Mouse (Mus musculus): ENCODE results near the gene Sh3d19. TPM values are rescaled to one million over a fixed set of nuclear protein-coding genes. Genes with fewer than 3 reads are reported as not detected.
"Not testable (repeated sequence)": the region's sequence is repeated elsewhere in the genome, so short reads cannot be mapped to it uniquely, and the experiment has no call there.

Gene Sh3d19
- polyA plus RNA-seq, 1 experiment from 2014 or later = 18.1 TPM

- Histone ChIP-seq H3K4me1 (replicated peaks; ENCODE audit: control insufficient read depth, insufficient read depth, low read length) (peaks cover 19% of the 10 kb centered on the region), H3K27me3 (ENCODE audit: control insufficient read depth, insufficient read depth, low read length) (no peaks in the 10 kb centered on the region), H3K27ac (peak overlapping the region; percentile 73), H3K9ac (no peak overlapping the region), H3K9me3 (ENCODE audit: control insufficient read depth, low read length) (no peaks in the 10 kb centered on the region), H3K36me3 (replicated peaks; ENCODE audit: control insufficient read depth, insufficient read depth) (no peaks in the 10 kb centered on the region), H3K4me3 (replicated peaks; ENCODE audit: low read length) (no peak overlapping the region), H3K4me2 (replicated peaks) (no peak overlapping the region)
- ATAC-seq (ENCODE audit: low FRiP score) (peak; percentile 65; the same call in 1 of the 2 replicates), DNase-seq (ENCODE audit: low spot score) (peak; percentile 64)
- 26% methylated on average over 6 of the region's 6 CpGs for WGBS
Observed at GRCm38 (mm10) chr3:86093213-86093845, 122.4 kb downstream of the Sh3d19 start.

GRCm38 (mm10) chr3:86093907-86094306 is 123.0 kb downstream of the Sh3d19 start:
- Histone ChIP-seq H3K4me2 (replicated peaks) (no peak overlapping the region), H3K4me3 (replicated peaks; ENCODE audit: low read length) (no peak overlapping the region), H3K27me3 (ENCODE audit: control insufficient read depth, insufficient read depth, low read length) (no peaks in the 10 kb centered on the region), H3K4me1 (replicated peaks; ENCODE audit: control insufficient read depth, insufficient read depth, low read length) (peaks cover 19% of the 10 kb centered on the region), H3K9me3 (ENCODE audit: control insufficient read depth, low read length) (no peaks in the 10 kb centered on the region), H3K27ac (peak overlapping the region; percentile 73), H3K36me3 (replicated peaks; ENCODE audit: control insufficient read depth, insufficient read depth) (no peaks in the 10 kb centered on the region), H3K9ac (no peak overlapping the region)
- DNase-seq (ENCODE audit: low spot score) (no peak), ATAC-seq (ENCODE audit: low FRiP score) (no peak)
- 63% methylated on average over 5 of the region's 5 CpGs for WGBS

GRCm38 (mm10) chr3:86101956-86102355 is 131.0 kb downstream of the Sh3d19 start:
- Histone ChIP-seq H3K4me2 (replicated peaks) (no peak overlapping the region), H3K36me3 (replicated peaks; ENCODE audit: control insufficient read depth, insufficient read depth) (no peaks in the 10 kb centered on the region), H3K27me3 (ENCODE audit: control insufficient read depth, insufficient read depth, low read length) (no peaks in the 10 kb centered on the region), H3K27ac (no peak overlapping the region), H3K4me3 (replicated peaks; ENCODE audit: low read length) (no peak overlapping the region), H3K9ac (no peak overlapping the region), H3K4me1 (replicated peaks; ENCODE audit: control insufficient read depth, insufficient read depth, low read length) (no peaks in the 10 kb centered on the region), H3K9me3 (ENCODE audit: control insufficient read depth, low read length) (no peaks in the 10 kb centered on the region)
- 87% methylated on average over 6 of the region's 6 CpGs for WGBS
- DNase-seq (ENCODE audit: low spot score) = no peak
- no peak for ATAC-seq (ENCODE audit: low FRiP score)

GRCm38 (mm10) chr3:86103449-86104291 is 132.8 kb downstream of the Sh3d19 start:
- Histone ChIP-seq H3K27ac (no peak overlapping the region), H3K27me3 (ENCODE audit: control insufficient read depth, insufficient read depth, low read length) (no peaks in the 10 kb centered on the region), H3K4me2 (replicated peaks) (no peak overlapping the region), H3K4me3 (replicated peaks; ENCODE audit: low read length) (no peak overlapping the region), H3K9me3 (ENCODE audit: control insufficient read depth, low read length) (no peaks in the 10 kb centered on the region), H3K36me3 (replicated peaks; ENCODE audit: control insufficient read depth, insufficient read depth) (no peaks in the 10 kb centered on the region), H3K4me1 (replicated peaks; ENCODE audit: control insufficient read depth, insufficient read depth, low read length) (no peaks in the 10 kb centered on the region), H3K9ac (no peak overlapping the region)
- ATAC-seq (ENCODE audit: low FRiP score) (no peak), DNase-seq (ENCODE audit: low spot score) (no peak)
- 79% methylated on average over 18 of the region's 18 CpGs for WGBS

GRCm38 (mm10) chr3:86104433-86104832 is 133.5 kb downstream of the Sh3d19 start:
- WGBS = 90% methylated on average over 7 of the region's 7 CpGs
- H3K27me3 ChIP-seq (ENCODE audit: control insufficient read depth, insufficient read depth, low read length) = not testable (repeated sequence)

GRCm38 (mm10) chr3:86104909-86105308 is 134.0 kb downstream of the Sh3d19 start:
- 86% methylated on average over 4 of the region's 4 CpGs for WGBS
- Histone ChIP-seq H3K4me1 (replicated peaks; ENCODE audit: control insufficient read depth, insufficient read depth, low read length) (no peaks in the 10 kb centered on the region), H3K9me3 (ENCODE audit: control insufficient read depth, low read length) (no peaks in the 10 kb centered on the region), H3K27me3 (ENCODE audit: control insufficient read depth, insufficient read depth, low read length) (no peaks in the 10 kb centered on the region), H3K4me3 (replicated peaks; ENCODE audit: low read length) (no peak overlapping the region), H3K27ac (no peak overlapping the region), H3K4me2 (replicated peaks) (no peak overlapping the region), H3K9ac (no peak overlapping the region), H3K36me3 (replicated peaks; ENCODE audit: control insufficient read depth, insufficient read depth) (no peaks in the 10 kb centered on the region)
- ATAC-seq (ENCODE audit: low FRiP score) = no peak
- DNase-seq (ENCODE audit: low spot score) = no peak

More at GRCm38 (mm10) chr3:86104433-86104832, 133.5 kb downstream of the Sh3d19 start:
- not testable (repeated sequence) for H3K9ac ChIP-seq; H3K4me2 ChIP-seq (replicated peaks); ATAC-seq (ENCODE audit: low FRiP score); H3K9me3 ChIP-seq (ENCODE audit: control insufficient read depth, low read length); H3K36me3 ChIP-seq (replicated peaks; ENCODE audit: control insufficient read depth, insufficient read depth); H3K4me1 ChIP-seq (replicated peaks; ENCODE audit: control insufficient read depth, insufficient read depth, low read length); H3K4me3 ChIP-seq (replicated peaks; ENCODE audit: low read length); H3K27ac ChIP-seq; DNase-seq (ENCODE audit: low spot score)

GRCm38 (mm10) chr3:86106086-86106632 is 135.2 kb downstream of the Sh3d19 start:
- WGBS = 96% methylated on average over 8 of the region's 8 CpGs
- H3K4me3 ChIP-seq (replicated peaks; ENCODE audit: low read length) = no peak overlapping the region
- no peak overlapping the region for H3K4me2 ChIP-seq (replicated peaks)
- H3K27ac ChIP-seq = no peak overlapping the region
- H3K4me1 ChIP-seq (replicated peaks; ENCODE audit: control insufficient read depth, insufficient read depth, low read length) = no peaks in the 10 kb centered on the region
- ATAC-seq (ENCODE audit: low FRiP score) (no peak), DNase-seq (ENCODE audit: low spot score) (no peak)
- no peaks in the 10 kb centered on the region for H3K9me3 ChIP-seq (ENCODE audit: control insufficient read depth, low read length)
- H3K9ac ChIP-seq = no peak overlapping the region
- no peaks in the 10 kb centered on the region for H3K36me3 ChIP-seq (replicated peaks; ENCODE audit: control insufficient read depth, insufficient read depth)
- H3K27me3 ChIP-seq (ENCODE audit: control insufficient read depth, insufficient read depth, low read length) = no peaks in the 10 kb centered on the region

- 67% methylated on average over 8 of the region's 8 CpGs for WGBS
- no peaks in the 10 kb centered on the region for H3K4me1 ChIP-seq (replicated peaks; ENCODE audit: control insufficient read depth, insufficient read depth, low read length)
- no peak overlapping the region for H3K4me3 ChIP-seq (replicated peaks; ENCODE audit: low read length)
- ATAC-seq (ENCODE audit: low FRiP score) (no peak), DNase-seq (ENCODE audit: low spot score) (no peak)
- no peaks in the 10 kb centered on the region for H3K36me3 ChIP-seq (replicated peaks; ENCODE audit: control insufficient read depth, insufficient read depth)
- H3K9ac ChIP-seq = no peak overlapping the region
- no peak overlapping the region for H3K4me2 ChIP-seq (replicated peaks)
- H3K27me3 ChIP-seq (ENCODE audit: control insufficient read depth, insufficient read depth, low read length) = no peaks in the 10 kb centered on the region
- H3K9me3 ChIP-seq (ENCODE audit: control insufficient read depth, low read length) = no peaks in the 10 kb centered on the region
- H3K27ac ChIP-seq = no peak overlapping the region
Observed at GRCm38 (mm10) chr3:86107637-86108539, 137.0 kb downstream of the Sh3d19 start.

- Histone ChIP-seq H3K36me3 (replicated peaks; ENCODE audit: control insufficient read depth, insufficient read depth) (no peaks in the 10 kb centered on the region), H3K27me3 (ENCODE audit: control insufficient read depth, insufficient read depth, low read length) (no peaks in the 10 kb centered on the region), H3K27ac (no peak overlapping the region), H3K4me3 (replicated peaks; ENCODE audit: low read length) (no peak overlapping the region), H3K9me3 (ENCODE audit: control insufficient read depth, low read length) (no peaks in the 10 kb centered on the region), H3K4me1 (replicated peaks; ENCODE audit: control insufficient read depth, insufficient read depth, low read length) (no peaks in the 10 kb centered on the region), H3K9ac (no peak overlapping the region), H3K4me2 (replicated peaks) (no peak overlapping the region)
- DNase-seq (ENCODE audit: low spot score) = no peak
- ATAC-seq (ENCODE audit: low FRiP score) = no peak
- WGBS = 86% methylated on average over 4 of the region's 4 CpGs
Observed at GRCm38 (mm10) chr3:86108576-86108975, 137.7 kb downstream of the Sh3d19 start.

Data from hindbrain, embryonic 14.5 days (tissue).